Mouse (Mus musculus) kidney, adult 2 months (tissue): ENCODE measurements at regions not wholly inside any gene's neighbourhood (a gene's known extent, or its start where the extent isn't known, plus 50 kb on each side); places are given as distances from the start of the nearest gene placed in this dataset.
A peak's percentile ranks its signal among the peaks of the same experiment; 100 is the strongest.

ENCODE experiments used
- DNase-seq: peaks from one replicate; pipeline ENCODE4 v3.0.0; 2021
- H3K27ac ChIP-seq: fragments of 200-500 bp; 2 replicates; pipeline ENCODE4 v1.5.1; 2012; ENCODE audit warnings: low read depth, low read length, control low read depth, inconsistent platforms; ENCODE audit not compliant: insufficient read depth
- H3K27me3 ChIP-seq: fragments of 200-500 bp; replicated peaks from 2 replicates; pipeline ENCODE4 v1.6.1; 2012; ENCODE audit warnings: mild to moderate bottlenecking, moderate library complexity, low read length, inconsistent platforms; ENCODE audit not compliant: control insufficient read depth, insufficient read depth
- H3K36me3 ChIP-seq: fragments of 200-500 bp; 2 replicates; pipeline ENCODE4 v1.6.1; 2012; ENCODE audit warnings: mild to moderate bottlenecking, moderate library complexity, low read length, inconsistent platforms; ENCODE audit not compliant: control insufficient read depth, insufficient read depth
- H3K4me1 ChIP-seq: fragments of 200-500 bp; 2 replicates; pipeline ENCODE4 v1.6.1; 2011; ENCODE audit warnings: low read length; ENCODE audit not compliant: control insufficient read depth, insufficient read depth
- H3K4me3 ChIP-seq: fragments of 200-500 bp; 2 replicates; pipeline ENCODE4 v1.5.1; 2011; ENCODE audit warnings: mild to moderate bottlenecking, low read depth, low read length, control low read depth; ENCODE audit not compliant: insufficient read depth
- CTCF ChIP-seq: fragments of 200-500 bp; conservative IDR thresholded peaks from 2 replicates; pipeline ENCODE4 v1.5.1; 2011; ENCODE audit warnings: low read depth, mild to moderate bottlenecking, control low read depth, low read length, moderate library complexity, mixed read lengths; ENCODE audit not compliant: insufficient read depth, insufficient read length
- POLR2A ChIP-seq: fragments of 200-500 bp; IDR thresholded peaks from one replicate; pipeline ENCODE4 v1.6.1; 2011; ENCODE audit warnings: low read depth, low read length, control low read depth
- WGBS: fragments of 180-500 bp; shearing (Covaris S2); methylation state at CpG from one replicate; pipeline ENCODE4 v1.1.7; 2018; 5-methylcytosine and 5-hydroxymethylcytosine counted together

DNA sequence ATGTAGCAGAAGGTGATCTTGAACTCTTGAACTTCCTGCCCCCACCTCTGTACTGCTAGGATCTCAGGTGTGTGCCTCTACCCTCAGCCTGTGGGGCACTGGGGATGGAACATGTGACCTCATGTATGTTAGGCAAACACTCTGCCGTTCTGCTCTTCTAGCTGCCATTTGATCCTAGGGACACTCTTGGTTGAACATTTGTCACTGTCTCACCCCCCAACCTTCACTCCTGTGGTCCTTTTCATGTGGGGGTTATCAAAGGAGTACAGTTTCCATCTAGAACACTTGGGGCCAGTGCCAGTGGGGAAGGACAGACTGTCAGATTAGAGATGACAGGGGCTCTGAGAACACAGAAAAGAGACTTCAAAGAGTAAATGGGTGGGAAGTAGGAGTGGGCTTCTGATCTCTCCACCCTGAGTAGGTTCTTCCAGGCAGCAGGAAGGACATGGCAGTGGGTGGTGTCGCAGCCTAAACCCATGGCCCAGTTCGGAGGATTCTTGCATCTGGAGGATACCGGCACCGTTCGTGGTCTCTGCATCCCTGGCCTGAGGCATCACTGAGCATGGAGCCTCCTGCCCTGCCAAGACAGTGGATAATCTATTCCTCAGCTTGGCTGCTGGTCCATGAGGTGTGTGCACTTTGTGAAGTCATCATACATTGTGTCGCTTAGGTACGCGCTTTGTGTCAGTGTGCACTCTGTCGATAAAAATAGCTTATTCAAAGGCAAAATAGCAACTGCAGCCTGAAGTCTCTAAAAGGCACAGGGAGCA, 132.7 kb upstream of the Ctnnb1 start:
- Histone ChIP-seq H3K27ac (no peak overlapping the region), H3K4me3 (no peak overlapping the region), H3K27me3 (no peaks in the 10 kb centered on the region), H3K36me3 (no peaks in the 10 kb centered on the region), H3K4me1 (no peaks in the 10 kb centered on the region)
- no peak for TF ChIP-seq POLR2A
- no peak for TF ChIP-seq CTCF
- WGBS, result 69% methylated on average over 10 of the region's 10 CpGs
- DNase-seq, result no peak

DNA sequence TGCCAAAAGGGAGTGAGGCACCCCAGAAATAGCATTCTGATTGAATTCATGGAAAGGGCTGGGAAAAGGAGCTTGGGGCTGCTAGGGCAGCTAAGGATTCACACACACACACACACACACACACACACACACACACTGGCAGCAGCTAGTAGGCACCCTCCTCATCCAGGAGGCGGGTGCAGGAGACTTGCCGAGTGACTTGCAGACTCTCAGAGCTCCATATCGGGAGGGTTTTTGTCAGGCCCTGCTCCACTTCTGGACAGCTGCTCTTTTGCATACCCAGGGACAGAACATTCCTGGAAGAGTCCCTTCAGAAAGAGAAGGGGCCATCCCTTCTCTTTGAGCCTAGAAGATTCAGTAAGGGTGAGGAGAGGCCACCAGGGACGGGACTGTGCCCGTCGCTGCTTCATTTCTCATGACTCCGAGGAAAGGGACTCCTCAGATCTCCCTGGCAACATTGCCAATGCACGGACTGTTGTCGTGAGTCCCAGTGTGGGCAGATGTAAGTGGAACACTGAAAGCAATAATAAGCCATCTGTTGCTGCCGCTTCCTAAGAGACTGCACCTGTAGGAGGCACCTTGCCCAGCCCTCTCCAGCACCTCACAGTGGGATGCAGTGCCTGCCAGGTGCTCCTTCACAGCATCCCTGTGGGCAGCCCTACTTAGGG, 130.9 kb upstream of the Ctnnb1 start:
- no peaks in the 10 kb centered on the region for H3K27me3 ChIP-seq
- no peaks in the 10 kb centered on the region for H3K4me1 ChIP-seq
- no peak overlapping the region for H3K4me3 ChIP-seq
- WGBS, result 85% methylated on average over 10 of the region's 10 CpGs
- DNase-seq, result no peak
- TF ChIP-seq CTCF, result no peak
- TF ChIP-seq POLR2A, result no peak
- H3K27ac ChIP-seq, result no peak overlapping the region
- H3K36me3 ChIP-seq, result no peaks in the 10 kb centered on the region

DNA sequence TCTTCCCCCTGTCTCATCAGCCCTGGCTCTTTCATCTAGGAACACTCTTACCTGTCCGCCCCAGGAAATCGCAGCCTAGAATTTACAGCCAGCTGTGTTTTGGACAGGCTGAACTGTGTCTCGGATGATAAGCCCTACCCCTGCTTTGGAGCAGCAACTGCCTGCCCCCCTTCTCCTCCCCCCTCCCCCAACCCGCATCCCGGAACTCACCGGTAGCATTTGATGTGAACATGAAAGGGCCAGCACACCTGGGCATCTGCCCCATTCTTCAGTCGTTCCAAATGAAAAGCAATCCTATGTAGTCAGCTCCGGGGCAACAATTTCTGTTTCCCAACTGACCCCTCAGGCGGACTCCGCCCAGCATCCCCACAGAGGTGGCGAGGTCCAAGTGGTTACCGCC, 130.1 kb upstream of the Ctnnb1 start:
- Histone ChIP-seq H3K4me1 (no peaks in the 10 kb centered on the region), H3K36me3 (no peaks in the 10 kb centered on the region), H3K27ac (no peak overlapping the region), H3K4me3 (no peak overlapping the region), H3K27me3 (no peaks in the 10 kb centered on the region)
- 49% methylated on average over 12 of the region's 12 CpGs for WGBS
- no peak for DNase-seq
- no peak for TF ChIP-seq POLR2A
- no peak for TF ChIP-seq CTCF

DNA sequence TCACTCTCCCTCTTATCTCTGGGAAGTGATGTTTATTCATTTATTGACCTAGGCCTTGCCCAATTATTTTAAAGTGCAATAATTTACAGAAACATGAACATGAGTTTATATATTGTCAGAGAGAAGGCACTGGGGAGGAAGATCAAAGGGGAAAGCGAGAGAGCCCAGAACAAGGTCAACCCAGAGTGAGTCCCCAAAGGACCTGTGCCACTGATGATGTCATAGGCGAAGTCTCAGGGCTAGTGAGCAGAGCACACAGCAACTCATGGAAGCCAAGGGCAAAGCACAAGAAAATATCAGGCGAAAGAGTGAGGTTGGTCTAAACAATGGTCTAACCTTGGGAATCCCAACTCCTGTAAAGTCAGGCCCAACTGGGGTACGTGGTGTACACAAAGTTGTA, 126.4 kb upstream of the Ctnnb1 start:
- Histone ChIP-seq H3K4me3 (no peak overlapping the region), H3K27me3 (no peaks in the 10 kb centered on the region), H3K4me1 (no peaks in the 10 kb centered on the region), H3K36me3 (no peaks in the 10 kb centered on the region), H3K27ac (no peak overlapping the region)
- 92% methylated on average over 4 of the region's 4 CpGs for WGBS
- TF ChIP-seq CTCF (no peak), POLR2A (no peak)
- no peak for DNase-seq

DNA sequence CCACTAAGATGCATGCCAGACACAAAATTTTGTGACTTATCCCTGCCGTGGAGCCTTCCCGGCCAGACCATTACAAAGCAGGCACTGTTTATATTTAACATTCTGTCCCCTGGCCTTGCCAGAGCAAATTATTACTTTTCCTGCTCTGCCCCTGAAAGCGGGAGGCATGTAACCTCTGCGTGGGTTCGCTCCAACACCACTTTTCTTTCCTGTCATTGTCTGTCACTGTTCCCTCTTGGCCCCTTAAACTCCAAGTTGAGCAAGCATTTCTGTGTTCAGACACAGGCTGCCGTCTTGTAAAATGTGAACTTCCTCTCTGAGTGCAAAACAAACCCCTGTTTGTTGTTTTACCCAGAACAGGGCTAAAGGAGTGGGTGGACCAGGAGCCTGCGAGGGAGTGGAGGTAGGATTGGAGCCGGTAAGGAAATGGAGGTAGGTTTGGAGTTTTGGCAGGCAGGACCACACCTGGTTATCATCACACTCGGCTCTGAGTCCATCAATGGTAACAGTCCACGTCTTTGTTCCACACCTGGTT, 124.2 kb upstream of the Ctnnb1 start:
- H3K27ac ChIP-seq, result peak overlapping the region; percentile 39; the same call in 1 of the 2 replicates
- peak; percentile 45 for DNase-seq
- no peaks in the 10 kb centered on the region for H3K27me3 ChIP-seq
- H3K4me3 ChIP-seq, result no peak overlapping the region
- H3K36me3 ChIP-seq, result no peaks in the 10 kb centered on the region
- 30% methylated on average over 10 of the region's 10 CpGs for WGBS
- TF ChIP-seq CTCF (no peak), POLR2A (no peak)
- no peaks in the 10 kb centered on the region for H3K4me1 ChIP-seq

DNA sequence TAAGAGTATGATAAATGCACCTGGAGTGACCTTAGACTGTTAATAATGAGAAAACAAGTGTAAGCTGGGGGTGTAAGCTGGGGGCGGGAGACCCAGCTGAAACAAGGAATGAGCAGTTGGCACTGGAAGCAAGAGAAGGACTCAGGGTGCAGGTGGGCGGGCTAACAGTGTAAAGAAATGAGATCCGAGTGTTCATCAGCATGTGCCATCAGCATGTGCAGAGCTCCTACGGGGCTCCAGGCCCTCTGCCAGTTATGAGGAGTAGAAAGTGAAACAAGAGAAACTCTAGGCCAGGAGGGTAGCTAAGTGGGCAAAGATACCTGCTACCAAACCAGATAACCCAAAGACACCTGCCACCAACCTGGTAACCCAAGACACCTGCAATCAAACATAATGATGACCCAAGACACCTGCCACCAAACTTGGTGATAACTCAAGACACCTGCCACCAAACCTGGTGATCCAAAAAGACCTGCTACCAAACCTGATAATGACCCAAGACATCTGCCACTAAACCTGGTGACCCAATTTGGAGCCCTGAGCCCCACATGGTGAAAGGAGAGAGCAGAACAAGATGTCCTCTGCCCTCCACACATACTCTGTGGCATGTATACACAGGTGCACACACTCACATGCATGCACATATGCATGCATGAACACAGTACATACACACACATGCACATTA, 120.1 kb upstream of the Ctnnb1 start:
- no peak for DNase-seq
- TF ChIP-seq POLR2A (no peak), CTCF (no peak)
- WGBS, result 66% methylated on average over 4 of the region's 4 CpGs
- no peaks in the 10 kb centered on the region for H3K27me3 ChIP-seq
- no peaks in the 10 kb centered on the region for H3K4me1 ChIP-seq
- H3K4me3 ChIP-seq, result no peak overlapping the region
- no peak overlapping the region for H3K27ac ChIP-seq
- no peaks in the 10 kb centered on the region for H3K36me3 ChIP-seq

DNA sequence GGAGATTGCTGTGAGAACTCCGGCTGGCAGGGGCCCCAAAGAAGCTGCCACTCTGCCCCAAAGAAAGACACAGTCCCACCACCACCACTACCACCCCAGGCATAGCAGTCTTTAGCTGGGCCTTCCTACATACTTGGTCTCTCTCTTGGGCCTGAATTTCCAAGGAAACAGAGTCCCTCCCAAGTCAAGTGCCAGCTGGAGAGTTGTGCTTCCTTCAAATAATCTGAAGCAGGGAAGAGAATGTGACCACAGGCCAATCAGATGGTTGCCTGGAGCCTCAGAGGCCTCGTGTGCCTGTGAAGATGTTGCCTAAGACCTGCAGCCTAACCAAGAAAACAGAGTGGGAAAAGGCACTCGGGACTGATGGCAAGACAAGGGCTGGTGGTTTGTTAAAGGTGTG, 117.5 kb upstream of the Ctnnb1 start:
- H3K27me3 ChIP-seq, result no peaks in the 10 kb centered on the region
- no peak for DNase-seq
- no peak overlapping the region for H3K4me3 ChIP-seq
- H3K36me3 ChIP-seq, result no peaks in the 10 kb centered on the region
- no peak overlapping the region for H3K27ac ChIP-seq
- TF ChIP-seq POLR2A (no peak), CTCF (no peak)
- no peaks in the 10 kb centered on the region for H3K4me1 ChIP-seq
- 67% methylated on average over 3 of the region's 3 CpGs for WGBS
